Mouse (Mus musculus) olfactory bulb, adult 2 months (tissue): Measurements from ENCODE around the gene Vgll4.

ENCODE experiments used
- CTCF ChIP-seq: fragments of 200-500 bp; IDR thresholded peaks from 2 replicates; pipeline ENCODE4 v1.5.1; 2012; ENCODE audit warnings: low read depth, mild to moderate bottlenecking, low read length, moderate library complexity; ENCODE audit not compliant: insufficient read depth
- POLR2A ChIP-seq: fragments of 200-500 bp; IDR thresholded peaks from 2 replicates; pipeline ENCODE4 v1.6.1; 2012; ENCODE audit warnings: mild to moderate bottlenecking, low read depth, low read length, moderate library complexity; ENCODE audit not compliant: insufficient read depth

- TF ChIP-seq CTCF (no peak), POLR2A (no peak)
Measured at GRCm38 (mm10) chr6:114918994-114919393, 50.8 kb downstream of the Vgll4 start.
